Mouse (Mus musculus): ENCODE results near the gene Gm11549. TPM values are rescaled to one million over a fixed set of nuclear protein-coding genes. Genes with fewer than 3 reads are reported as not detected.

The Gm11549 gene
- total and polyA plus RNA-seq, 3 experiments: not detected

- no peak for TF ChIP-seq ZNF384 (IDR thresholded peaks at IDR 0.05; ENCODE audit: low read depth, low read length)
- TF ChIP-seq SMC3 (IDR thresholded peaks at IDR 0.05; ENCODE audit: low read depth, low read length): no peak
- TF ChIP-seq TBP (conservative IDR thresholded peaks at IDR 0.05; ENCODE audit: low read depth, low read length): no peak
- peak; percentile 50 for TF ChIP-seq ELF1 (IDR thresholded peaks at IDR 0.05; ENCODE audit: low read depth, low read length)
- TF ChIP-seq UBTF (IDR thresholded peaks at IDR 0.05; ENCODE audit: low read depth, low read length): no peak
- no peak for TF ChIP-seq PAX5 (IDR thresholded peaks at IDR 0.05; ENCODE audit: low read length)
- no peak for TF ChIP-seq NELFE (IDR thresholded peaks at IDR 0.05; ENCODE audit: low read depth, low read length)
- no peak for TF ChIP-seq ZMIZ1 (IDR thresholded peaks at IDR 0.05; ENCODE audit: low read depth, low read length)
- TF ChIP-seq MAX (IDR thresholded peaks at IDR 0.05; ENCODE audit: low read length): no peak
- no peak for TF ChIP-seq NRF1 (IDR thresholded peaks at IDR 0.05; ENCODE audit: low read depth, low read length)
- TF ChIP-seq JUND (conservative IDR thresholded peaks at IDR 0.05; ENCODE audit: low read depth, low read length): no peak
- TF ChIP-seq HCFC1 (IDR thresholded peaks at IDR 0.05; ENCODE audit: low read depth, low read length): no peak
- no peak; the same call in 1 of the 2 replicates for TF ChIP-seq MEF2A (IDR thresholded peaks at IDR 0.05; ENCODE audit: borderline replicate concordance, low read depth, low read length)
- 0 out of 2 replicates have a peak, but pooled peaks have one; percentile 12 for TF ChIP-seq SIN3A (IDR thresholded peaks at IDR 0.05; ENCODE audit: low read length)
- no peak for TF ChIP-seq ETS1 (conservative IDR thresholded peaks at IDR 0.05; ENCODE audit: low read depth, low read length)
- no peak for TF ChIP-seq JUN (IDR thresholded peaks at IDR 0.05; ENCODE audit: insufficient read depth, low read depth, low read length)
- peak; percentile 76; the same call in 1 of the 2 replicates for TF ChIP-seq CHD1 (IDR thresholded peaks at IDR 0.05; ENCODE audit: low read depth, low read length)
- Histone ChIP-seq H3K27me3 (replicated peaks) (no peaks in the 10 kb centered on the region), H3K4me3 (replicated peaks in 1 of 3; ENCODE audit: low read depth in 2 of 3, low read length in 2 of 3, poor library complexity in 1 of 3) (no peak overlapping the region), H3K9ac (ENCODE audit: insufficient read depth, low read depth) (peak overlapping the region; percentile 59; the same call in 1 of the 2 replicates), H3K4me2 (ENCODE audit: insufficient read depth, low read depth, poor library complexity, severe bottlenecking) (peak overlapping the region; percentile 60; the same call in 1 of the 2 replicates), H3K4me1 (ENCODE audit: control insufficient read depth in 1 of 2, insufficient read depth in 2 of 2) (peaks cover 12 to 26% of the 10 kb centered on the region in 2 experiments), H3K27ac (ENCODE audit: insufficient read depth, low read depth) (peak overlapping the region; percentile 88), H3K36me3 (replicated peaks in 1 of 2; ENCODE audit: control insufficient read depth in 1 of 2, insufficient read depth in 1 of 2, low read length in 1 of 2) (no peaks in the 10 kb centered on the region), H3K79me2 (replicated peaks; ENCODE audit: control insufficient read depth, extremely low read depth, insufficient read depth, poor library complexity, severe bottlenecking) (no peaks in the 10 kb centered on the region), H3K9me3 (replicated peaks; ENCODE audit: low read length) (peaks cover 11% of the 10 kb centered on the region)
- dilution Hi-C loops (cut with MboI; ENCODE audit: extremely low pct_ligation_motif_present, extremely low pct_unique_long_range_greater_than_20kb, low sequenced_read_pairs): no loop called here
- peak; percentile 33 for DNase-seq (ENCODE audit: extremely low read depth)
- in situ Hi-C loops (cut with MboI; ENCODE audit: low pct_ligation_motif_present, low pct_unique_long_range_greater_than_20kb, low sequenced_read_pairs): no loop called here
Measured at GRCm38 (mm10) chr3:36488899-36489589, 32.6 kb downstream of the Gm11549 start.

GRCm38 (mm10) chr3:36488367-36488766 is 33.2 kb downstream of the Gm11549 start:
- no peak for TF ChIP-seq MAFK (IDR thresholded peaks at IDR 0.05; ENCODE audit: insufficient replicate concordance, low read length)
- no peak for TF ChIP-seq IRF4 (IDR thresholded peaks at IDR 0.05; ENCODE audit: low read depth, low read length)
- no peak for TF ChIP-seq SMC3 (IDR thresholded peaks at IDR 0.05; ENCODE audit: low read depth, low read length)
- TF ChIP-seq MEF2A (IDR thresholded peaks at IDR 0.05; ENCODE audit: borderline replicate concordance, low read depth, low read length): no peak
- no peak for TF ChIP-seq NELFE (IDR thresholded peaks at IDR 0.05; ENCODE audit: low read depth, low read length)
- no peak for TF ChIP-seq RCOR1 (conservative IDR thresholded peaks at IDR 0.05; ENCODE audit: low read depth, low read length)
- no peak for TF ChIP-seq MAZ (IDR thresholded peaks at IDR 0.05; ENCODE audit: low read depth, low read length)
- no peak for TF ChIP-seq USF1 (IDR thresholded peaks at IDR 0.05; ENCODE audit: low read depth, low read length)
- no peak for TF ChIP-seq MAX (IDR thresholded peaks at IDR 0.05; ENCODE audit: low read length)
- TF ChIP-seq ZKSCAN1 (IDR thresholded peaks at IDR 0.05; ENCODE audit: borderline replicate concordance, low read depth, low read length): no peak
- no peak for TF ChIP-seq JUN (IDR thresholded peaks at IDR 0.05; ENCODE audit: insufficient read depth, low read depth, low read length)
- no peak for TF ChIP-seq ZMIZ1 (IDR thresholded peaks at IDR 0.05; ENCODE audit: low read depth, low read length)
- TF ChIP-seq ELF1 (IDR thresholded peaks at IDR 0.05; ENCODE audit: low read depth, low read length): no peak
- TF ChIP-seq EP300 (IDR thresholded peaks at IDR 0.05; ENCODE audit: low read length): no peak
- TF ChIP-seq SIN3A (IDR thresholded peaks at IDR 0.05; ENCODE audit: low read length): no peak
- no peak for TF ChIP-seq ETS1 (conservative IDR thresholded peaks at IDR 0.05; ENCODE audit: low read depth, low read length)
- no peak for TF ChIP-seq MYC (IDR thresholded peaks at IDR 0.05; ENCODE audit: low read depth, low read length)
- no peak overlapping the region for H3K4me2 ChIP-seq (ENCODE audit: insufficient read depth, low read depth, poor library complexity, severe bottlenecking)
- H3K9me3 ChIP-seq (replicated peaks; ENCODE audit: low read length): peaks cover 11% of the 10 kb centered on the region
- no peak overlapping the region for H3K4me3 ChIP-seq (replicated peaks in 1 of 3; ENCODE audit: low read depth in 2 of 3, low read length in 2 of 3, poor library complexity in 1 of 3)
- dilution Hi-C loops (cut with MboI; ENCODE audit: extremely low pct_ligation_motif_present, extremely low pct_unique_long_range_greater_than_20kb, low sequenced_read_pairs) (no loop called here), in situ Hi-C loops (cut with MboI; ENCODE audit: low pct_ligation_motif_present, low pct_unique_long_range_greater_than_20kb, low sequenced_read_pairs) (no loop called here)
- H3K4me1 ChIP-seq (ENCODE audit: control insufficient read depth in 1 of 2, insufficient read depth in 2 of 2): peaks cover 12 to 26% of the 10 kb centered on the region in 2 experiments
- DNase-seq (ENCODE audit: extremely low read depth): no peak
- H3K9ac ChIP-seq (ENCODE audit: insufficient read depth, low read depth): no peak overlapping the region
- H3K36me3 ChIP-seq (replicated peaks in 1 of 2; ENCODE audit: control insufficient read depth in 1 of 2, insufficient read depth in 1 of 2, low read length in 1 of 2): no peaks in the 10 kb centered on the region
- no peaks in the 10 kb centered on the region for H3K27me3 ChIP-seq (replicated peaks)
- H3K27ac ChIP-seq (ENCODE audit: insufficient read depth, low read depth): no peak overlapping the region
- no peaks in the 10 kb centered on the region for H3K79me2 ChIP-seq (replicated peaks; ENCODE audit: control insufficient read depth, extremely low read depth, insufficient read depth, poor library complexity, severe bottlenecking)

Data from CH12.LX (cell line).